Mouse (Mus musculus): ENCODE measurements around the gene Tmem255b.

DNA sequence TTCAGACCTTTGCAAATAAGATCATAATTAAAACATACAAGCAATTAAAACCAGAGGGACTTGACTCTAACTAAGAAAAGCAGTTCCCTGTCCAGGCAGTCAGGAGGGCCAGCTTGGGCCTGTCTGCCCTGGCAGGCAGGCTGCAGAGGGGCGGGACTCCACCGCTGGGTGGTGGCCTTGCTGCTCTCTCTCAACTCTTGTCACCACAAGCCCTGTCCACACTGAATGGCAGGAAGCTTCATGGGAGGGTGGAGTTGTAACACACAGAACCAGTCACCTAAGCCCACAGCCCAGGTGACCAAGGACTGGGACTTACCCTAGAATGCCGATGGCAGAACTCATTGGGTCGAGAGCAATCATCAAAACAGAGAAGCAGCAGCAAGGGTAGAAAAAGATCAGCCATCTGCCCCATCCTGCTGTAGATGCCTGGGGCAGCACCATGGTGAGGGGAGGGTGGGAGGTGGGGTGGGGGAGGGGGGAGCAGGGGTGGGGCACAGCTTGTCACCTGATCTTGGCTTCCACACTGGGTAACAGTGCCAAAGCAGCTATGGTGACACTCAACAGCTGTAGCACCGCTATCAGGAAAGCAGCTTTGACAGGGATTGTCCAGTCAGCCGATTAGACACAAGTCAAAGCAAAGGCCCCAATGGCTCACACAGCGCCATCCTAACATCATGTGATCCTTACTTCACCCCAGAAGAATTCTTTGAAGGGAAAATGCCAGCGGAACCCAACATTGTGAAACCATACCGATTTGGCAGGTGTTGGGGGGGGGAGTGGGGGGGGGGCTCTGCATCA lies 57.4 kb downstream of the Tmem255b start:
- TF ChIP-seq CTCF (IDR thresholded peaks at IDR 0.05; ENCODE audit: borderline replicate concordance, insufficient read depth, low read length): no peak
- no peak for TF ChIP-seq POLR2A (IDR thresholded peaks at IDR 0.05; ENCODE audit: low read depth, low read length)
